Mouse (Mus musculus) left cerebral cortex, adult 8-10 months (tissue): ENCODE measurements at regions not wholly inside any gene's neighbourhood (a gene's known extent, or its start where the extent isn't known, plus 50 kb on each side); places are given as distances from the start of the nearest gene placed in this dataset.

ENCODE experiments used
- DNase-seq, 2 experiments: peaks; one replicate each; pipeline ENCODE4 v3.0.0; 2022; ENCODE audit warnings: low spot score in 2 of 2

GRCm38 (mm10) chr17:84107946-84108686, 79.6 kb downstream of the Zfp36l2 start:
- no peak for DNase-seq

DNA sequence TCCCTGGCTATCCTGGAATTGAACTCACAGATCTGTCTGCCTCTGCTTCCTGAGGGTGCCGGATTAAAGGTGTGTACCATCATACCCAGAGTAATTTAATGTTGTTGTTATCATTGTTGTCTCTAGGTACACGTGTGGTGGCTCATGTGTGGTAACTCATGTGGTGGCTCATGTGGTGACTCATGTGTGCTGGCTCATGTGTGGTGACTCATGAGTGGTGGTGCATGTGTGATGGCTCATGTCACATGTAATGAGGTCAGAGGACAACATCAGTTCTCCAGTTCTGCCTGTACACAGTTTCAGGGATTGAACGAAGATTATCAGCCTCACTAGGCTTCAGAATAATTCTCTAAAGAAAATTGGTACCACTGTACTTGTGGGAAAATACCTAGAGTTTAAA, 80.2 kb downstream of the Zfp36l2 start:
- no peak for DNase-seq

DNA sequence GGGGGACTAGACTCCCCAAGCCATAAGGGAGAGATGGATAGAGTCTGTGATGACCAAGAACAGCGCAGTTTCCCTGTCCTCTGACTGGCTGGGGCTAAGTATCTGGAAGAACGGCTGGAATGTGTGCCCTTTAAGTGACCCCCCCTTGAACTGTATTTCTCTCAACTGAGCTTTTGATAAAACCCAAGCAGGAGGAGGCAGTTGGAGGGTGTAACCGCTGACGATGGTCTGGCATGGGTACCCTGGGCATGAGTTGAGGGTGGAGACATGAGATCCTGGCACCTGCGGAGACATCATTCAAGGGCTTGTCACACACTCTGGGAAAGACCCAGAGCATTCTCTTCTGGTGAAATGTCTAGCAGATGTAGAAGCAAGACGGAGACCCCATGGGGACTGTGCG, 83.5 kb downstream of the Zfp36l2 start:
- no peak for DNase-seq

DNA sequence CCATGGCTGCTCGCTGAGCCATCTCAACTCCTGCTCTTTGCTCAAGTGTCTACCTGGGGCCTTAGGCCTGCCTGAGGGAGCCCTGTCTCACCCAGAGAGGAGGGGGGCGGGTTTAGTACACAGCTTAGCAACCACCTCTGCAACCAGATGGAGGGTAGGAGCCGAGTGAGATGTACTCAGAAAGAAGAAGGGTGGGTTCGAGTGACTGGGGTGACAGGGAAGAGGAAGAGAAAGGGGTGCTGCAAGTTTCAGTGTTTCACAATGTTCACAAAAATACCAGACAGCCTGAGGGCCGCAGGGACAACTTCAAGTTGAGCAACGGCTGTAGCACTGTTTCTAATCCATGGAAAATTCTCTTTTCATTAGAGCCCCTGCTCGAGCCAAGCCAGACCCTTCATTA, 84.4 kb downstream of the Zfp36l2 start:
- DNase-seq: no peak

GRCm38 (mm10) chr17:84101652-84102051, 86.1 kb downstream of the Zfp36l2 start:
- DNase-seq: no peak

GRCm38 (mm10) chr17:84100523-84100922, 87.2 kb downstream of the Zfp36l2 start:
- peak in 1 of 2 experiments; percentile 30 for DNase-seq

DNA sequence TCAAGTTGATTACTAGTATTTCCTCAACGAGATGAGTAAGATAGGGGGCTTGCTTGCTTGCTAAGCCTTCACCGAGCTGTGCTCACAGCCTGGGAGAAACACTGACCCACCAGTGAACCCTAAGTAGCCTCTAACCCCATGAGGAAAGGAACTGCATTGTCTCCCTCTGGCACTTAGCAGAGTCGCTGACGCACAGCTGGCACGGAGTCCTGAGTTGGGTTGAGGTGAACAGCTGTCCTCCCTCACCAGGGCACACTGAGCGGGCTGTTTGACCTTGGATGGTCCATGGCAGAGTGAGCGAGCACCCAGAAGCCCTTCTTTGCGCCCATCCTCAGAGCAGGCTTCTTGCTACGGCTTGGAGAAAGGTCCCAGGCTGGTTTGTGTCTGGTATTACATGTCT, 88.0 kb downstream of the Zfp36l2 start:
- DNase-seq: no peak

DNA sequence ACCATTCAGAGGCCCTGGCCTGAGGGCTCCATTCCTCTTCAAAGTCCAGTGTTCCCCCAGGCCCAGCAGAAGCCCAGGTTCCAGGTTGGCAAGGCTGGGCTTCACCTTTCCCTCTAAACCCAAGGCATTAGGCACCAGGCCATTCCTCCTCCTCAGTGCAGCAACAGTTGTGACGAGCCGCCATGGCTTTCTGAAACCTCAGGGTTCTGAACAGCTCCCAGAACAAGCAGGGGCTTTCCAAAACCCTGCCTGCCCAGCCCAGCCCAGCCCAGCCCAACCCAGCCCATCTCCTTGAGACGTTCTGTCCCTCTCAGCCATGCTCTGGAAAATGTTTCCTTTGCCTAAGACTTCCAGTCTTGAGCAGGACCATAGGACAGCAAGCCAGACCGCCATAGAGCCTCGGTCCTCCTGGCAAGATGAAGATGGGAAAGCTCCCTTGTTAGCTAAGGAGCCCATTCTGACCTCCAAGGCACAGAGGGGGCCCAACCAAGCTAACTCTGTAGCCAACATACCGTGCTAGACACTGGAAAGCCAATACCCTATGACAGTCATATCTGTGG, 89.8 kb downstream of the Zfp36l2 start:
- no peak for DNase-seq

DNA sequence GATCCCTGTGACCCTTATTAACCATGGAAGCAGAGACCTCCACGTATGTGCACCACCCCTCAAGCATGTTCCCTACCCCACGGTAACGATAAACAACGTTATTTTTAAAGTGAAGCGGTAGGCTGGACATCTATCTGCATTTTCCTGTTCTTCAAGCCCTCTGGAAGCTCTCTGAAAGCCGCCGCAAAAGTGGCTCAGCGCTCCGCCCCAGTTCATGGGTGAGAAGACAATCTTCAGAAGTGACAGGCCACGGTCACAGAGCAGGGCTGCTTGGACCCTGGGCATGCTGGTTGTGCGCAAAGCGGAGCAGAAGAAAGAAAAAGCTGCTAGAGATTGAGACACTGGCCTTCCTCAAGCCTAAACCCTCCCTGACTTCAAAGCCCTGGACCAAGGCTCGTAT, 90.5 kb downstream of the Zfp36l2 start:
- DNase-seq: no peak

DNA sequence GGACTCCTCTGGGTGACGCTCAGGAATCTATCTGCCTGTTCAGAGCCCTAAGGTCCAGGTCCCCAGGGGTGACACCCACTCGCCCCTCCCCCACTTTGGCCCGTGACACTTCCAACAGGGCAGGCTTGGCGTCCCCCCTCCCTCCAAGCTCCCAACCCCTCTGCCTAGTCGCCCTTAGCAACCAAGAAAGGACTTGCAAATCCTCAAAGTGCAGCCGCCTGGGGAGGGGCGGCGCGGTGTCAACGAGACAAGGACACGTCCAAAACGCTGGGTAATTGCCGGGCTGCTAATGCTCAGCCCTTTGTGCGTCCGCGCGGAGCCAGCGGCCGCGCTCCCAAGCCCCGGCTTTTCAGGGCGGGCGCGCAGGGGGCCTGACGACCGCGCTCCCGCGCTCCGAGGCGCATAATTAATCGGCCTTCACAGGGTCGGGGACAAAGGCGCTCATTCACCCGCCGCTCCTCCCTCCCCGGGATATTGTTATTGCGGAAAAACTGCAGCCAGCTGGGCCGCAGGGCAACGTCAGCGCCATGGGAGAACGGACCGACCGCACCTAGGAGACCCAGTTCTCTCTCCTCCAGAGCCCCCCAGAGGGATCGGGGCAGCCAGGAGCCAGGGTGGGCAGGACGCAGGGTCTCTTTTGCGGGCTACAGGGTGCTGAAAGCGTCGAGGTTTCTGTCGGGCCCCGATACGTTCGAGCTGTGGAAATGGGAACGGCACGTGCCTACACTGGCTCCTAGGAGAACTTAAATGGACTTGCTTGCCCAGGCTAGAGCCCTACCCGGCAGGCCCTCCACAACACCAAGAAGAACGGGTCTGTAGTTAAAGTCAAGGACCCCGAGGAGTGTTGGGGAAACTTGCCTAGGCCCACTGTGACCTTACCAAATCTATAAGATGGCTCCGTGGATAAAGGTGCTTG, 91.1 kb downstream of the Zfp36l2 start:
- DNase-seq: peak; percentile 44 to 83

DNA sequence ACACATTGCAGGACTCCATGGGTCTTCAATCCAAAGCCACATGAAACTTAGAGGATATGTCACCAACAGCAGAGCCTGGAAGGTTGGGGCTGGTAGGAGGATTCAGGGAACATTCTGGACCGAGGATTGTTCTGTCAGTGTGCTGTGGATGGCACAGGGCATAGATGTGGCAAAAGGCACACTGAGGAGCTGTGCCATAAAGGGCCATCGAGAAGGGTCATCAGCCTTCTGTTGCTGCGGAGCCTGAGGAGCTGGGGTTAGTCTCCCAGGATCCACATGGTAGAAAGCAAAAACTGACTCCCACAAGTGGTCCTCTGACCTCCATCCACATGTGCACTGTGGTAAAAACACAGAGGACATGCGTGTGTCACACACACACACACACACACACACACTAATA, 91.9 kb downstream of the Zfp36l2 start:
- DNase-seq: no peak

GRCm38 (mm10) chr17:84095089-84095488, 92.7 kb downstream of the Zfp36l2 start:
- no peak for DNase-seq

- DNase-seq: no peak
These were observed 101.4 kb downstream of the Zfp36l2 start for GRCm38 (mm10) chr17:84086394-84086793.

- DNase-seq: no peak
These were observed 102.0 kb downstream of the Zfp36l2 start for GRCm38 (mm10) chr17:84085721-84086120.

GRCm38 (mm10) chr17:84085232-84085631, 102.5 kb downstream of the Zfp36l2 start:
- no peak for DNase-seq

GRCm38 (mm10) chr17:84083307-84084263, 104.2 kb downstream of the Zfp36l2 start:
- DNase-seq: no peak

DNA sequence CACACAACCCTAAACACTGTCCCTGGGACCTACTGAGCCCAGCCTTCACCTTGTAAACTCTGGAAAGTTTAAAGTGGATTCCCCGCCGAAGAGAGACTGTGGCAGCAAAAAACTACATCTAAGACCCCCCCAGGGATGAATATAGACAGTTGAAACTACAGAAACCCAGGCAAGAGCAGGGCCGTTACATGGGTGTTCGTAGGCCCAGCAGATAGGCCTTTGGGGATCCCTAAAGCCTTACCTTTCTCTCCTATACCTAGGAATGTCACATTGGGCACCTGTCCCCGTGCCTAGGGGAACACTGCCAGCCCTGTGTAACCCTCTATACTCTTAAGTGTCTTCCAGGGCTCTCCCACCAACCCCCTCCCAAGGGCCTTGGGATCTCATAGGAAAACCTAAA, 105.2 kb downstream of the Zfp36l2 start:
- no peak for DNase-seq

- DNase-seq: peak; percentile 36 to 77
These were observed 105.9 kb downstream of the Zfp36l2 start for GRCm38 (mm10) chr17:84081751-84082352.

- DNase-seq: no peak
These were observed 112.4 kb downstream of the Zfp36l2 start for GRCm38 (mm10) chr17:84075081-84075938.
